Mouse (Mus musculus) liver, embryonic 14.5 days (tissue): ENCODE results near the gene Dmwd. TPM values are rescaled to one million over a fixed set of nuclear protein-coding genes. Genes with fewer than 3 reads are reported as not detected.

Experiments used
- ATAC-seq: fragments of 200-750 bp; cut with Nextera tagmentation; 2 replicates; pipeline ENCODE4 v1.8.0; 2017; ENCODE audit warnings: moderate number of reproducible peaks, mild to moderate bottlenecking, moderate library complexity; ENCODE audit not compliant: insufficient read depth
- DNase-seq, 3 experiments: peaks; one replicate each; pipeline ENCODE4 v3.0.0-alpha.2; 2012 to 2013; ENCODE audit warnings: low read depth in 3 of 3, low spot score in 3 of 3
- H3K27ac ChIP-seq: fragments of 300-500 bp; sonication (generic); 2 replicates; pipeline ENCODE4 v1.5.1; 2014; ENCODE audit warnings: moderate library complexity, mild to moderate bottlenecking, control low read depth, inconsistent platforms
- H3K27me3 ChIP-seq: fragments of 300-500 bp; sonication (generic); 2 replicates; pipeline ENCODE4 v1.6.1; 2014; ENCODE audit warnings: mild to moderate bottlenecking, low read length, moderate library complexity; ENCODE audit not compliant: control insufficient read depth, insufficient read depth
- H3K36me3 ChIP-seq: fragments of 300-500 bp; sonication (generic); replicated peaks from 2 replicates; pipeline ENCODE4 v1.6.1; 2014; ENCODE audit warnings: low read depth; ENCODE audit not compliant: control insufficient read depth, insufficient read depth
- H3K4me1 ChIP-seq, 2 experiments: fragments of 200-500 bp in 1 of 2; fragments of 300-500 bp in 1 of 2; sonication (generic) in 1 of 2; replicated peaks; 2 replicates each; pipeline ENCODE4 v1.6.1; 2012 to 2014; ENCODE audit warnings: antibody characterized with exemption in 1 of 2, inconsistent platforms in 1 of 2, low read length in 1 of 2; ENCODE audit not compliant: control insufficient read depth in 2 of 2, insufficient read depth in 2 of 2
- H3K4me2 ChIP-seq: fragments of 300-500 bp; sonication (generic); 2 replicates; pipeline ENCODE4 v1.6.1; 2014; ENCODE audit warnings: low read depth, mild to moderate bottlenecking, control low read depth, moderate library complexity
- H3K4me3 ChIP-seq, 2 experiments: fragments of 200-500 bp in 1 of 2; fragments of 300-500 bp in 1 of 2; sonication (generic) in 1 of 2; 2 replicates each; pipeline ENCODE4 v1.5.1; 2012 to 2014; ENCODE audit warnings: low read depth in 2 of 2, low read length in 2 of 2, mild to moderate bottlenecking in 2 of 2, control low read depth in 1 of 2, inconsistent platforms in 1 of 2, moderate library complexity in 1 of 2; ENCODE audit not compliant: insufficient read depth in 1 of 2
- H3K9ac ChIP-seq: fragments of 300-500 bp; sonication (generic); replicated peaks from 2 replicates; pipeline ENCODE4 v1.6.1; 2014; ENCODE audit warnings: mild to moderate bottlenecking, control low read depth, moderate library complexity
- H3K9me3 ChIP-seq: fragments of 300-500 bp; sonication (generic); 2 replicates; pipeline ENCODE4 v1.6.1; 2016; ENCODE audit warnings: low read length, mixed read lengths; ENCODE audit not compliant: control insufficient read depth
- CTCF ChIP-seq: IDR thresholded peaks from 2 replicates; pipeline ENCODE4 v1.5.1; 2016; ENCODE audit warnings: antibody characterized with exemption, low read depth, control low read depth
- EP300 ChIP-seq: IDR thresholded peaks from 2 replicates; pipeline ENCODE4 v1.6.1; 2016; ENCODE audit warnings: antibody characterized with exemption, low read depth
- WGBS: fragments of 180-500 bp; shearing (Covaris S2); extraction: QIAGEN DNeasy Blood & Tissue Kit; methylation state at CpG from one replicate; pipeline ENCODE4 v1.1.7; 2014; ENCODE audit not compliant: insufficient replicate concordance; 5-methylcytosine and 5-hydroxymethylcytosine counted together
- polyA plus RNA-seq, 2 experiments: library from polyadenylated mRNA; depleted of rRNA in 1 of 2; stranded (reverse) in 1 of 2; unstranded in 1 of 2; fragments of >200 nt; fragmentation: Nextera tagmentation in 1 of 2; extraction: Ambion mirVana in 1 of 2; gene quantifications; 2 replicates each; pipeline versions ENCODE4 v1.2.1 to v1.2.3; 2012 to 2014

The Dmwd gene
- polyA plus RNA-seq, 2 experiments, result 3.5 to 18.1 TPM

GRCm38 (mm10) chr7:19086042-19086441, 10.0 kb downstream of the Dmwd start:
- no peak overlapping the region for H3K27ac ChIP-seq
- peak; percentile 74 for ATAC-seq
- peak; percentile 69 to 79 (median 72) for DNase-seq
- peak overlapping the region; percentile 59 for H3K4me2 ChIP-seq
- peak overlapping the region; percentile 45; the same call in 1 of the 2 replicates for H3K9ac ChIP-seq
- peaks cover 3% of the 10 kb centered on the region; the same call in 1 of the 2 replicates for H3K36me3 ChIP-seq
- no peaks in the 10 kb centered on the region for H3K9me3 ChIP-seq
- peaks cover 11 to 12% of the 10 kb centered on the region in 2 experiments for H3K4me1 ChIP-seq
- peaks cover 19% of the 10 kb centered on the region for H3K27me3 ChIP-seq
- WGBS, result 3% methylated on average over 14 of the region's 14 CpGs
- peak overlapping the region; percentile 13 to 19; a peak in 3 of 4 replicates for H3K4me3 ChIP-seq
- TF ChIP-seq CTCF, result no peak
- TF ChIP-seq EP300, result no peak

GRCm38 (mm10) chr7:19086760-19087159, 10.7 kb downstream of the Dmwd start:
- DNase-seq (no peak), ATAC-seq (no peak)
- Histone ChIP-seq H3K9me3 (no peaks in the 10 kb centered on the region), H3K4me3 (no peak overlapping the region), H3K9ac (no peak overlapping the region), H3K4me1 (peaks cover 11 to 12% of the 10 kb centered on the region in 2 experiments), H3K36me3 (no peaks in the 10 kb centered on the region), H3K27ac (no peak overlapping the region), H3K4me2 (no peak overlapping the region), H3K27me3 (peaks cover 22% of the 10 kb centered on the region)
- WGBS, result 54% methylated on average over 18 of the region's 18 CpGs
- TF ChIP-seq EP300 (no peak), CTCF (no peak)

- Histone ChIP-seq H3K4me2 (no peak overlapping the region), H3K27ac (no peak overlapping the region), H3K9ac (no peak overlapping the region), H3K4me1 (peaks cover 11 to 15% of the 10 kb centered on the region in 2 experiments), H3K27me3 (peaks cover 33% of the 10 kb centered on the region), H3K36me3 (no peaks in the 10 kb centered on the region), H3K9me3 (no peaks in the 10 kb centered on the region), H3K4me3 (no peak overlapping the region)
- DNase-seq, result no peak
- 24% methylated on average over 10 of the region's 10 CpGs for WGBS
- no peak for ATAC-seq
- TF ChIP-seq CTCF (peak; percentile 96), EP300 (no peak)
Observed at GRCm38 (mm10) chr7:19088813-19089212, 12.8 kb downstream of the Dmwd start.

GRCm38 (mm10) chr7:19091913-19092312, 15.9 kb downstream of the Dmwd start:
- Histone ChIP-seq H3K9me3 (no peaks in the 10 kb centered on the region), H3K4me1 (peaks cover 0 to 11% of the 10 kb centered on the region in 2 experiments; a peak in 3 of 4 replicates), H3K4me2 (peak overlapping the region; percentile 95), H3K27ac (no peak overlapping the region), H3K9ac (no peak overlapping the region), H3K36me3 (no peaks in the 10 kb centered on the region), H3K4me3 (no peak overlapping the region), H3K27me3 (peaks cover 55% of the 10 kb centered on the region)
- DNase-seq (no peak), ATAC-seq (no peak)
- 24% methylated on average over 13 of the region's 17 CpGs for WGBS
- TF ChIP-seq EP300, result no peak
- TF ChIP-seq CTCF, result no peak

GRCm38 (mm10) chr7:19092381-19093173, 16.6 kb downstream of the Dmwd start:
- peak overlapping the region; percentile 23 to 64 for H3K4me3 ChIP-seq
- DNase-seq (no peak), ATAC-seq (peak; percentile 32)
- H3K9ac ChIP-seq, result no peak overlapping the region
- no peaks in the 10 kb centered on the region for H3K9me3 ChIP-seq
- peak overlapping the region; percentile 95 for H3K4me2 ChIP-seq
- 8% methylated on average over 38 of the region's 38 CpGs for WGBS
- H3K4me1 ChIP-seq, result peaks cover 0 to 13% of the 10 kb centered on the region in 2 experiments; a peak in 3 of 4 replicates
- H3K27ac ChIP-seq, result no peak overlapping the region
- H3K36me3 ChIP-seq, result no peaks in the 10 kb centered on the region
- peaks cover 52% of the 10 kb centered on the region for H3K27me3 ChIP-seq
- TF ChIP-seq EP300, result no peak
- TF ChIP-seq CTCF, result no peak
